Mouse (Mus musculus) brain, embryonic 14.5 days (tissue): ENCODE measurements around the gene Ivd.

ENCODE experiments used
- CTCF ChIP-seq: fragments of 200-500 bp; IDR thresholded peaks from 2 replicates; pipeline ENCODE4 v1.5.1; 2012; ENCODE audit warnings: inconsistent platforms, mild to moderate bottlenecking, moderate library complexity, borderline replicate concordance; ENCODE audit not compliant: insufficient read depth, insufficient read length; ENCODE audit errors: extremely low read depth
- POLR2A ChIP-seq: fragments of 200-500 bp; IDR thresholded peaks from 2 replicates; pipeline ENCODE4 v1.6.1; 2012; ENCODE audit warnings: mild to moderate bottlenecking, inconsistent platforms, borderline replicate concordance; ENCODE audit not compliant: poor library complexity, insufficient read depth, insufficient read length, severe bottlenecking; ENCODE audit errors: extremely low read depth

DNA sequence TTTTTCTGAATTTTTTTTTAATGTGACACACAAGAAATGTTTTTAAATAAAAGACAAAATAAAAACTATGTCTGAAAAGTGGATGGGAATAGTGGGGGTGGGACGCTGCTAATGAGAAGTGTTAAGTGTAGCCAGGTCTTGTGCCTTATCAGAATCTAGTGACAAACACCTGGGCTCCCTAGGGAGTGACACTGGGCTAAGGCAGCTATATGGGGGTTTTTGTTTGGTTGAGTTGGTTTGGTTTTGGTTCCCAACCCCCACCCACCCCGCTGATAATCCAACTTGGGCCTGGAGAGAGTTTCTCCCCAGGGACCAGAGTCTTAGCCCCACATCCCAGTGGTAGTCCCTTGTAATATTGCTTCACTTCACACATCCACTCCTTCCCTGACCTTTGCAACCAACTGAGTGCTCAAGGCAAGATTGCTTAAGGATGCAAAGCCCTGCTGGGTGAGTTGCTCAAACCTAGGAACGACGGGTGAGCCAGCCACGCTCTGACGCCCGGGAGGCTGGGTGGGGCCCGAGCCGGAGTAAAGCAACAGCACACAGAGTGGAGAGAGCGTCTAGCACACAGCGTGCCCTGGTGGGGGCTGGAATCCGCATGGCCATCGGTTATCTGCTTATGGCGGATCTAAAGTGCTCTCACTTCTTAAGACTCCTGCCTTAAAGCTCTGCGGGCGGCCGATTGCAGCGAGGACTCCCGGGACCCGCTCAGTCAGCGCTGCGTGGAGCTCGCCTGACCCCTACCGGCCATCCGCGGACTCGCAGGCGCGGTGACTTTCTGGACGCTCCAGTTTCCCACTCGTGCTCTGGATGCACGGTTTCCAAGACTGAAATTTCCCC, 21.3 kb downstream of the Ivd start:
- TF ChIP-seq POLR2A: no peak
- peak; percentile 100 for TF ChIP-seq CTCF
